Mouse (Mus musculus): ENCODE measurements around the gene Tmem273.

Gene Tmem273

GRCm38 (mm10) chr14:32785556-32786130 lies at the start of gene Tmem273:
Gene Tmem273, plus strand, starts transcription at chr14:32785963.
- no peak for DNase-seq (ENCODE audit: extremely low spot score, low read depth, low spot score)

DNA sequence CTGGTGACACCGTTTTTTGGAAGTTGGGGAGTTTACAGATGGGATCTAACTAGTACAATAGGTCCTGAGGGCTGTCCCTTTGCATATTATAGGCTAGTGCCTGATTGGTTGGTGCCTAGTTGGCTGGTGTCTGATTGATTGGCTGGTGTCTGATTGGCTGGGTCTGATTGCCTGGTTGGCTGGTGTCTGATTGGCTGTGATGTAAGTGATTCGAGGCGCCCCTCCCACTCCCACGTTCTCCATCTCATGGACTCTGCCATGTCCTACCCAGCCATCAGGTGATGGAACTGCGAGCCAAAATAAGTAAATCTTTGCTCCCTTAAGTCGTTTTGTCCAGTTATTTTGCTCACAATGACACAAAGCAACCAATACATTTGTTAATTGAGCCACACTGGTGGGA lies 49.2 kb upstream of the Tmem273 start:
- no peak for DNase-seq (ENCODE audit: extremely low spot score, low read depth, low spot score)

- DNase-seq (ENCODE audit: extremely low spot score, low read depth, low spot score) = no peak
Observed at GRCm38 (mm10) chr14:32738586-32738985, 47.2 kb upstream of the Tmem273 start.

- DNase-seq (ENCODE audit: extremely low spot score, low read depth, low spot score) = no peak
Observed at GRCm38 (mm10) chr14:32748519-32748918, 37.2 kb upstream of the Tmem273 start.

DNA sequence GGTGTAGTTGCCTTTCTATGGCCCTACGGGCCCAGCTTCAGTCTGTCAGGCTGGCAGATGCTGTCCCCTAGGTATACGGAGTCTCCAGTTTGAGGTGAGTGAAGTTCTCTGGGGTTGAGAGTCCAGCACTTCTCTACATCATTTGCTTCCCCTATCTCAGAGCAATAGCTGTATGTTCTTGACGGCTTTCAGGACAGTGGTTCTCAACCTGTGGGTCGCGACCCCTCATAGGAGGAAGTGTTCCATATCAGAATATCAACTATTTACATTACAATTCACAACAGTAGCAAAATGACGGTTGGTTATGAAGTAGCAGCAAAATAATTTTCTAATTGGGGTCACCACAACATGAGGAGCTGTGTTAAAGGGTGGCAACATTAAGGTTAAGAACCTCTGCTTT lies 35.0 kb upstream of the Tmem273 start:
- DNase-seq (ENCODE audit: extremely low spot score, low read depth, low spot score) = no peak

- DNase-seq (ENCODE audit: extremely low spot score, low read depth, low spot score) = no peak
Observed at GRCm38 (mm10) chr14:32754286-32754685, 31.5 kb upstream of the Tmem273 start.

DNA sequence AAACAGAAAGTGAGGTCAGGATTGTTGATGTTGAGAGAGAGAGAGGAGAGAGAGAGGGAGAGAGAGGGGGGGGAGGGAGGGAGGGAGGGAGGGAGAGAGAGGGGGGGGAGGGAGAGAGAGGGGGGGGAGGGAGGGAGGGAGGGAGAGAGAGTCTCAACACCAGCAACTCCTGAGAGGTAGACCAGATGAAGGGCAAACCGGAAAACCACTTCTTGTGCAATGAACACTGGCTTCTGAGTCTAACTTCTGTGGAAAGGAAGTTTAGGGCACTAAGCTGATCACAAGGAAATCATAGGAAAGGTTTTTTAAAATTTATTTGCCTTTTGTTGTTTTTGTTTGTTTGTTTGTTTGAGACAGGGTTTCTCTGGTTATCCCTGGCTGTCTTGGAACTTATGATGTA lies 23.6 kb upstream of the Tmem273 start:
- DNase-seq (ENCODE audit: extremely low spot score, low read depth, low spot score) = no peak

GRCm38 (mm10) chr14:32770563-32770962 lies 15.2 kb upstream of the Tmem273 start:
- DNase-seq (ENCODE audit: extremely low spot score, low read depth, low spot score) = no peak

DNA sequence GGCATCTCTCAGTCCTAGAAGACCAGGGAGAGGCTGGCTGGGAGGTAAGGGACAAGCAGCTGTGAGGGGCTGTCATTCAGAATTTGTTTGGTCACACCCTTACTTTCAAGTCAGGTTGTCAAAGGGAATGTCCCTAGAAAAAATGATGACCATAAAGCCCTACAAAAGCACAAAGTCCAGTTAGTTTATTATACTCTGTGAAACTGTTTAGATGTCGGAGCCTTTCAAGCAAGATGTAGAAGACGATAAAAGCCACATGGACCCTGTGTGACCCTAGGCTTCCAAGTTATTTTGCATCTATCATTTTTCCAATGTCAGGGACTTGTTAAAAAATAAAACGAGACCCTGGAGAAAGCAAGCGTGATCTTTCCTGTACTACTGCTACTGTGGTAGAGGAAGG lies 13.7 kb upstream of the Tmem273 start:
- no peak for DNase-seq (ENCODE audit: extremely low spot score, low read depth, low spot score)

DNA sequence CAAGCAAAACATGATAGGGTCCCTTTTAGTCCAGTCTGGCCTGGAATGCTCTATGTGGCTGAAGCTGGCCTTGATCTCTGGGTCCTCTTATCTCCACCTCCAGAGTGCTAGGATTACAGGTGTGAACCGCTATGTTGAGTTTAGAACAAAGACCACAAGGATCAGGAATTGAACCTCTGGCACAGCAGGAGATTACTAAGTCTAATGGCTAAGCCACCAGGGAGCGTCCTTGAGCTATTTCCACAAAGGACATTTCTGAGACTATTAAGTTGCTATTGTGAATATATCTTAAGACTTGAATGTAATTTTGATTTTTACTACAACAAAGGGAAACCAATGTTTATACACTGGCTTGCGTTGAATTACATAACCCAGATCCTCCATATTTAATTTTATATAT lies 13.0 kb upstream of the Tmem273 start:
- DNase-seq (ENCODE audit: extremely low spot score, low read depth, low spot score) = no peak

- no peak for DNase-seq (ENCODE audit: extremely low spot score, low read depth, low spot score)
Observed at GRCm38 (mm10) chr14:32773456-32773855, 12.3 kb upstream of the Tmem273 start.

DNA sequence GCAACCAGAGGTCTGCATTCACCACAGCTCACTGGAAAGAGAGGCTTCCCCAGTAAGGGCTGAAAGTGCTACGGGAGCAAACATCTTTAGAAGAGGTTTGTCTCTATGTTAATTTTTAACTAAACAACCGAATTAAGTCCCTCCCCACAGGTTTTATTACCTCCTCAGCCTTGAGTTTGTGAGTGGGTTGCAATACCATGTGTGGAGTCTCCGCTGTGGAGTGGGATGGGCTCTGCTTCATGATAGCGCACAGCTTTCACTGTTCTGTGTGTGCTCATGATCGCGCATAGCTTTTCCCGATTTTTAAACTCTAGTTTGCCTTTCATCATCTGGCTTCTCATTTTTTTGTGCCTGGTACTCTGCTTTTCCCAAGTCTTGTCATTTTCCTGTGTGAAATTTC lies 9.7 kb upstream of the Tmem273 start:
- DNase-seq (ENCODE audit: extremely low spot score, low read depth, low spot score) = no peak

GRCm38 (mm10) chr14:32778362-32778761 lies 7.4 kb upstream of the Tmem273 start:
- DNase-seq (ENCODE audit: extremely low spot score, low read depth, low spot score) = no peak

DNA sequence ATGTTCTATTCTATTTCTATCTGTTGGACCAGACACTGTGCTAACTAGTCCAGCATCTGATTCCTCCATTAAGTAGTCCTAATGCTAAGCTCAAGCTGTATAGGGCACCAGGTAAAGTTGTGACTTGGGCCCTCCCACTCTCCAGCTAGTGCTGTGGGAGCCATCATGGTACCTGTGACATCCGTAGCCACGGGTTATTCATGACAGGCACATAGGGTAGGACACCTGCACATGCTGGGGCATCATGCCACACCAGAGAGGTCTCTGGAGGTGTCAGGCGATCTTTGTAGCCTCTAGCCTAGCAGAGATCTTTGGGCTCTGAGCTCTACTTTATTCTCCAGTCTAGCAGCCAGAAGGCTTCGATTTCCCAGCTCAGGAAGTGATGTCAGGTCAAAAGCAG lies 2.9 kb upstream of the Tmem273 start:
- DNase-seq (ENCODE audit: extremely low spot score, low read depth, low spot score) = no peak

- DNase-seq (ENCODE audit: extremely low spot score, low read depth, low spot score) = no peak
Observed at GRCm38 (mm10) chr14:32784130-32784747, 1.5 kb upstream of the Tmem273 start.

DNA sequence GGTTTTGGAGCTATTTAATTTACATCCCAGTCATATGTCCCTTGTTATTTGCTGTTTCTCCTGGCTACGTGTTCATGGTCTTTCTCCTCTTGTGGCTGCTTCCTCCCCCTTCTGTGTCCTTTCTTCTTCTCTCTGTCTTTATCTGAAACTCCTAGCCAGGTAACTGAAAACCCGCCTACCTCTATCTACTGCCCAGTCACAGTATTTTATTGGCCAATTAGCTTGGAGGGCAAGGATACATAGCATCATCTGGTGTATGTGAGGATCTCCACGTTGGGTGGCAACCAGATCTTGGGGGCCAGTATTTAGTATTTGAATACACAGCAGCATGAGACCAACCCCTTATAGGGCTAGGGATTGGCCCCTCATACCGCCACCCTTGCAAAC lies 1.0 kb upstream of the Tmem273 start:
- DNase-seq (ENCODE audit: extremely low spot score, low read depth, low spot score) = no peak

- DNase-seq (ENCODE audit: extremely low spot score, low read depth, low spot score) = no peak
Observed at GRCm38 (mm10) chr14:32787691-32788090, 1.9 kb downstream of the Tmem273 start.

- DNase-seq (ENCODE audit: extremely low spot score, low read depth, low spot score) = no peak
Observed at GRCm38 (mm10) chr14:32796375-32796774, 10.6 kb downstream of the Tmem273 start.

- DNase-seq (ENCODE audit: extremely low spot score, low read depth, low spot score) = no peak
Observed at GRCm38 (mm10) chr14:32797803-32798202, 12.0 kb downstream of the Tmem273 start.

DNA sequence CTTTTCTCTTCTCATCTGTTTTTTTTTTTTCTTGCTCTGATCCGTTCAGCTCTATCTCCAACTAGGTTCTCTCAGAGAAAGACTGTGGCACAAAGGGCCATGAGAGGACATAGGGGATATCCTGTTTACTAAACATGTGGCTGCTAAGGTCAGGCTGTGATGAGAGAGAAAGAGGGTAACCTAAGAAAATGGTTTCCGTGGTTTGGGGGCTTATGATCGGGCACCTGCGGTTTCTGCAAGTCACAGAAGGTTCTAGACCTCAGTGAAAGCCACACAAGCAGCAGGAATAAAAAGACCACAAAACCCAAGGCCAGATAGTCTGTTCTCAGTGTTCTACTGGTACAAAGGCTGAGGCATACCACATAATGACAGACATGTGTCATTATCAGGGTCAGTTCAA lies 12.6 kb downstream of the Tmem273 start:
- no peak for DNase-seq (ENCODE audit: extremely low spot score, low read depth, low spot score)

DNA sequence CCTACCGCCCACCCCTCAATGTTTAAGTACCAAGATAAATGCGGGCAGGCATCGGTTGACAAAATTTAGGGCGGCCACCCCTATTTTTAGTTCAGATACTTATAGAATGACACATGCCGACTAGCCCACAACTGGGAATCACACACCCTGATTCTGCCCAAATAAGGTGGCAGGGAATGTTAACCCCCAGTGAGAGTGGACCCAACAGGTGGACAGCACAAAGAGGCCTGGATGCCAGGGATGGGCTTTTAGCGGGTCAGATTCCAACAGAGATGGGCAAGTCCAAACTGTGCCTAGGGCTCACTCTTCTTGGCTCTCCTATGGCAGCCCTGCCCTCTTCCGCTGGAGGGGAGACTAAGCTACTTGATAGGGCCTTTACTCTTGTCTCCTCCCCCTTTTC lies 14.3 kb downstream of the Tmem273 start:
- DNase-seq (ENCODE audit: extremely low spot score, low read depth, low spot score) = no peak

DNA sequence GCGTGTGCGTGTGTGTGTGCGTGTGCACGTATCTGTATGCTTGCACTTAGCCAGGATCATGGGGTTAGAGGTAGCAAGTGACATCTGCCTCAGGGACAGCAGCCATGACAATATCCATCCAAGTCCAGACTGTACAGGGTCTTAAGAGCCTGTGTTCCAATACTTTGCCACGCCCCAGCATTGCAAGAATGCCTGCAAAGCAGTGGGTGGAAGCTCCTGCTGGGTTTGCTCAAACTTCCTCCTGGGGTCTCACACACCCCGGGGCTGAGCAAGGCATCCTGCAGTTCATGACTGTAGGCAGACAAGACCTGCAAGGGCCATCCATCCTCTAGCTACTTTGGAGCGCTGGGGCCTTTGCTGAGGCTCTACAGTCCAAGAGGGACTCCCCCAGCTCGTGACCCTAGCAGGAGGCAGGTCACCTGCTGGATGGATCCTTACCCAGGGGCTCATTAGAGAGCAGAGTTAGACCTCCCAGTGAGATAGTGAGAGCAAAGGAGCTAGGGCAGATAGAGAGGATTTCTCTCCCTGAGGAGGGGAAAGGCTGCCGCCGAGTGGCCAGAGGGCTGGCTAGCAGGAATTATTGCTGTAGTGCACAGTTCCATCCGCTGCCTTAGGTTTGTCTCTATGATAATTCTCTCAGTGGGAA lies 15.4 kb downstream of the Tmem273 start:
- DNase-seq (ENCODE audit: extremely low spot score, low read depth, low spot score) = no peak

- no peak for DNase-seq (ENCODE audit: extremely low spot score, low read depth, low spot score)
Observed at GRCm38 (mm10) chr14:32801662-32802024, 15.9 kb downstream of the Tmem273 start.

Data from hindlimb bud, embryonic 11.5 days (tissue).